Mouse (Mus musculus) embryonic fibroblast, embryonic 13.5 days (primary cell): Measurements from ENCODE around the gene Rbp3.

Experiments
- CTCF ChIP-seq: IDR thresholded peaks from 2 replicates; pipeline ENCODE4 v1.5.1; 2011; ENCODE audit warnings: mild to moderate bottlenecking, control low read depth, low read length, moderate library complexity, borderline replicate concordance; ENCODE audit not compliant: insufficient read depth
- POLR2A ChIP-seq: IDR thresholded peaks from 2 replicates; pipeline ENCODE4 v1.6.1; 2011; ENCODE audit warnings: low read depth, mild to moderate bottlenecking, control low read depth, low read length, moderate library complexity

DNA sequence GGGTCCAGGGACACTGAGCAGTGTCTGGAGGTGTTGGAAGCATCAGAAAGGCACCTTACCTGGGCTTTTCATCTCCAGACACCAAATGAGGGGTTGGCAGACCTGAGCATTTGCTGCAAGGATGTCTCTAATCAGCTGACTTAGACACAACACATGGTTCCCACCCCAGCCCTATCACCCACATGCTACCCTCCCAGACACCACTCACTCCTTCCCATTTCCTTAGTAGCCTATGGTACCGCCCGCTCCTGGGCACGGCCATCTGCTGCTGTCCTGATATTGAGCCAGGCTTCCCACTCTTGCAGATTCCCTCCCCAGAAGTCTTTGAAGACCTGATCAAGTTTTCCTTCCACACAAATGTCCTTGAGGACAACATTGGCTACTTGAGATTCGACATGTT lies 4.4 kb downstream of the Rbp3 start:
- TF ChIP-seq CTCF (no peak), POLR2A (no peak)
